Mouse (Mus musculus): Measurements from ENCODE around the gene Gnpat. TPM values are rescaled to one million over a fixed set of nuclear protein-coding genes. Genes with fewer than 3 reads are reported as not detected.

Gnpat gene
- polyA plus RNA-seq (2014; fragmentation: Illumina TruSeq; extraction: RNeasy Lipid Tissue Mini Kit (QIAGEN cat#74804); ENCODE audit: low read depth, low replicate concordance) = 125 TPM

GRCm38 (mm10) chr8:124862321-124863162, at the start of gene Gnpat, which contains the start of gene 2810004N23Rik:
TSS of gene Gnpat (plus strand) at chr8:124863033.
TSS of gene 2810004N23Rik (minus strand) at chr8:124863120.

GRCm38 (mm10) chr8:124897386-124898250, 34.8 kb downstream of the Gnpat start, which contains the start of the genes Exoc8 and Sprtn:
TSS of gene Exoc8 (minus strand) at chr8:124897705.
TSS of gene Sprtn (plus strand) at chr8:124897886.

Other genes with a start within 250 kb of the Gnpat start
- 24.7 TPM for gene 2310022B05Rik, start 199.7 kb upstream of the Gnpat start, polyA plus RNA-seq (2014; fragmentation: Illumina TruSeq; extraction: RNeasy Lipid Tissue Mini Kit (QIAGEN cat#74804); ENCODE audit: low read depth, low replicate concordance)
- 38.5 TPM for gene Ttc13, start 141.1 kb upstream of the Gnpat start, polyA plus RNA-seq (2014; fragmentation: Illumina TruSeq; extraction: RNeasy Lipid Tissue Mini Kit (QIAGEN cat#74804); ENCODE audit: low read depth, low replicate concordance)
- gene Arv1, start 140.9 kb upstream of the Gnpat start, polyA plus RNA-seq (2014; fragmentation: Illumina TruSeq; extraction: RNeasy Lipid Tissue Mini Kit (QIAGEN cat#74804); ENCODE audit: low read depth, low replicate concordance) = 9.9 TPM
- 4.6 TPM for gene Fam89a, start 111.2 kb upstream of the Gnpat start, polyA plus RNA-seq (2014; fragmentation: Illumina TruSeq; extraction: RNeasy Lipid Tissue Mini Kit (QIAGEN cat#74804); ENCODE audit: low read depth, low replicate concordance)
- gene Trim67, start 69.9 kb upstream of the Gnpat start, polyA plus RNA-seq (2014; fragmentation: Illumina TruSeq; extraction: RNeasy Lipid Tissue Mini Kit (QIAGEN cat#74804); ENCODE audit: low read depth, low replicate concordance) = 4.1 TPM
- gene 2810004N23Rik, start 87 bp downstream of the Gnpat start, polyA plus RNA-seq (2014; fragmentation: Illumina TruSeq; extraction: RNeasy Lipid Tissue Mini Kit (QIAGEN cat#74804); ENCODE audit: low read depth, low replicate concordance) = 19.3 TPM
- 6.7 TPM for gene Exoc8, start 34.7 kb downstream of the Gnpat start, polyA plus RNA-seq (2014; fragmentation: Illumina TruSeq; extraction: RNeasy Lipid Tissue Mini Kit (QIAGEN cat#74804); ENCODE audit: low read depth, low replicate concordance)
- gene Sprtn, start 34.9 kb downstream of the Gnpat start, polyA plus RNA-seq (2014; fragmentation: Illumina TruSeq; extraction: RNeasy Lipid Tissue Mini Kit (QIAGEN cat#74804); ENCODE audit: low read depth, low replicate concordance) = 15.6 TPM
- 30.1 TPM for gene Egln1, start 86.3 kb downstream of the Gnpat start, polyA plus RNA-seq (2014; fragmentation: Illumina TruSeq; extraction: RNeasy Lipid Tissue Mini Kit (QIAGEN cat#74804); ENCODE audit: low read depth, low replicate concordance)
- 63.0 TPM for gene Tsnax, start 150.0 kb downstream of the Gnpat start, polyA plus RNA-seq (2014; fragmentation: Illumina TruSeq; extraction: RNeasy Lipid Tissue Mini Kit (QIAGEN cat#74804); ENCODE audit: low read depth, low replicate concordance)
- gene Disc1, start 191.2 kb downstream of the Gnpat start, polyA plus RNA-seq (2014; fragmentation: Illumina TruSeq; extraction: RNeasy Lipid Tissue Mini Kit (QIAGEN cat#74804); ENCODE audit: low read depth, low replicate concordance) = 1.1 TPM

All from adipose tissue, adult 10 weeks (tissue).